Mouse (Mus musculus) small intestine, adult 10 weeks (tissue): Measurements from ENCODE around the gene Myh2. TPM values are rescaled to one million over a fixed set of nuclear protein-coding genes. Genes with fewer than 3 reads are reported as not detected.

Experiments
- polyA plus RNA-seq: library from polyadenylated mRNA; stranded (reverse); fragments of 350-450 nt; fragmentation: Illumina TruSeq; extraction: RNeasy Lipid Tissue Mini Kit (QIAGEN cat#74804); gene quantifications from one replicate; pipeline ENCODE4 v1.2.3, GENCODE M21; 2014; ENCODE audit warnings: low replicate concordance

Myh2 gene
- polyA plus RNA-seq, result not detected

DNA sequence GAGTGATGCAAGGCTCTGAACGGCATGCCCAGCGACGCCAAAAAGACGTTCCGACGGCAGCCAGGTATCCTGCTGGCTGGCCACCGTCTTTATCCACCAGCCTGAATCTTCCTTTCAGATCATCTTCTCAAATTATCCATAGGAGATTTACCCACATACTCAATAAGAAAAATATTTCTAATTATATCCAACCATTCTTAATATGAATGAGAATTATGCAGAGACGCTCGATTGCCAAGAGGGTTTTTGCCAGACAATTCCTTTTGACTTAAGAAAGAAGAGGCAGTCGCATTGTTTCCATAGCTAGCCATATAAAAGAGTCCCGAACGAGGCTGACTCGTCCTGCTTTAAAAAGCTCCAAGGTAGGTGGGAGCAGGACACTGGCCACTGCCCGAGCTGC lies at the start of gene Myh2:
Gene Myh2 (plus strand): TSS at position 301 of the 400 bp plus-strand sequence.

DNA sequence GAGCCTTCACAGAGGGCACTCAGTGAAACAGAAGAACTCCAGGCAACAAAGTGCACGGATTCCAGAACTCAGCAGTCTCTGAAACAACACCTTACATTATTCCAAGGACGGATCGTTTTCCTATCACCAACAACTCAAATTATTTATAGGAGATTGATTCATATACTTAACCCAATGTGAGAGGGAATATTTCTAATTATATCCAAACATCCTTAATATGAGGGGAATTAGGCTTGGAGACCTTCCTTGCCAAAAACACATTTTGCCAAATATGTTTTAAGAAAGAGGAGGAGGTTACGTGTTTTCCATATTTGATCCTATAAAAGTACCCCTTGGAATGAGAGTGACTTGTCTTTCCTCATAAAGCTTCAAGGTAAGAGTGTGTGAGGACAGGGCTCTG lies 28.9 kb downstream of the Myh2 start, which contains the start of gene Myh1:
Gene Myh1 (plus strand): TSS at position 301 of the 400 bp plus-strand sequence.

DNA sequence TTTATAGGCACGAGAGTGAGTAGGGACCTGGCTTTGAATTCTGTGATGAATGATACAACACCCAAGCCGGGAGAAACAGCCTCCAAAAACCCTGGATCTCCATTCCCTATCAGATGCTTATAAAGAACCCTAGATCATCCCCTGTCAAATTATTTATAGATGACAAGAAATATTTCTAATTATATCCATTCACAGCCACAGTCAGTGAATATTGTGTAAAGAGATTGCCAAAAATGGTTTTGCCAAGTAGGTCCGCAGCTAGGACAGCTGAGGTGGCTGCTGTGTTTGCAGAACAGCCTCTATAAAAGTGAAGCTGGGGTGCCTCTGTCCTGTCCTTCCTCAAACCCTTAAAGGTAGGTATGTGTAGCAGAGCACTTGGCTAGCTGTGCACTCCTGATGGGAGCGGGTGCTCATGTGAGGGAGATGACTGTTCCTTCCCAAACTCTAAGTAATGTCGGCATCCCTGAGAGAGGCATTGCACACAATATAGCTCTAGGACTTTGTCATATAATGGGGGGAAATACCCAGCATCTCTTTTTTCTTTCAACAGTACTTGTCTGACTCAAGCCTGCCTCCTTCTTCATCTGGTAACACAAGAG lies 66.8 kb downstream of the Myh2 start, which contains the start of gene Myh4:
Gene Myh4 (plus strand): TSS at position 549 of the 599 bp plus-strand sequence.

Other genes with a start within 250 kb of the Myh2 start
- gene Tmem238l, start 214.4 kb upstream of the Myh2 start, polyA plus RNA-seq, result 102 TPM
- gene Tmem220, start 145.9 kb upstream of the Myh2 start, polyA plus RNA-seq, result 34.7 TPM
- gene Adprm, start 118.4 kb upstream of the Myh2 start, polyA plus RNA-seq, result 135 TPM
- 60.3 TPM for gene Sco1, start 118.4 kb upstream of the Myh2 start, polyA plus RNA-seq
- gene Myh3, start 92.7 kb upstream of the Myh2 start, polyA plus RNA-seq, result not detected
- not detected for gene Myh1, start 29.0 kb downstream of the Myh2 start, polyA plus RNA-seq
- not detected for gene Myh4, start 67.0 kb downstream of the Myh2 start, polyA plus RNA-seq
- not detected for gene Myh8, start 106.1 kb downstream of the Myh2 start, polyA plus RNA-seq
- not detected for gene Myh13, start 150.6 kb downstream of the Myh2 start, polyA plus RNA-seq